Mouse (Mus musculus) B cell, adult 2 months (primary cell): ENCODE data around the gene Cep70.

Source experiments
- DNase-seq, 2 experiments: peaks; one replicate each; pipeline ENCODE4 v3.0.0; 2022

The Cep70 gene

DNA sequence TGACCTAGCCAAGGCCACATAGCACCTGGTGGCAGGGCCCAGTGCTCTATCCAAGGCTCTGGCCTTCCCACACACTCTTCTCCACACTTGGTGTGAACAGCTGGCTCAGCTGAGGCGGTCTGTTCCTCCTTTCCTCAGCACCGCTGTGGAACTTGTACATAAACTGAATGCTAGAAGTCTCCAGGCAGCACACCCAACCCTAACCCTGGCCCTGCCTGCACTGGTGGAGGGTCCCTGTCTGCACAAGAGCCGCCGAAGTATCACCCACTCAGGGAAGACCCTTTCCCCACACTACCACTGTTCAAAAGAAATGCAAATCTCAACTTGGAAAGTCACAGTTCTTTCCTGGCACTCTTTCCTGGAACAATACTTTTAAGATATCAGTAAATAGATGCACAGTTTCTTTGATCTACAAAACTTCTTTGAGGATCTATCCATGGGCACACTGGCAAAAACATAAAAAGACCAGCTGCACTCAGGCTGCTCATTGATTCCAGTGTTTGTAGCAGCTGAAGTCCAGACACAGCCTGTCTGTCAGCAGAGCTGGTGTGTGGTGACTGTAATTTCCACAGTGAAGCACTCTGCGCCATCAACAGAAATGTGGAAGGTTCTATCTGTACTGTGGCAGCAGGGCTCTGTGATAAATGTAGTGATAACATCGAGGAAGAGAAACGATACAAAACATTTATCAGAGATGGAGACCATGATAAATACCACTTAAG lies 82.2 kb downstream of the Cep70 start:
- no peak for DNase-seq

GRCm38 (mm10) chr9:99325961-99326360 lies 82.8 kb downstream of the Cep70 start:
- no peak for DNase-seq

- no peak for DNase-seq
Measured at GRCm38 (mm10) chr9:99326881-99327280, 83.7 kb downstream of the Cep70 start.

DNA sequence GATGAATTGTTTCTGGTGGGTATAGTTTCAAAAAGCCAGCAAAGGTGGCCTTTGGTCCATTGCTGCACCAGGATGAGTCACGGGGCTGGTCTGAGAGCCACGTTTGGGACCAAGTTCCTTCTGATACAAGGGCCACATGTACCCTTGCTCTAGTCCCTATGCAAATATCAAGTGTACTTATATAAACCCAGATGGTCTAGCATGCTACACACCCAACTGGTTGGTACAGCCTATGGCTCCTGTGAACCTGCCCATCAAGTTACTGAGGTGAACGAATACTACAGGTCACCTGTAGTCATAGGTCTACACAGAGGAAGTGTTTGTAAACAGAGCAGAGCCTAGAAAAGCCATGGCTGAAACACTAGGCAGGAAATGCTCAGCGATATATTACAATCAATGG lies 93.4 kb downstream of the Cep70 start:
- no peak for DNase-seq

DNA sequence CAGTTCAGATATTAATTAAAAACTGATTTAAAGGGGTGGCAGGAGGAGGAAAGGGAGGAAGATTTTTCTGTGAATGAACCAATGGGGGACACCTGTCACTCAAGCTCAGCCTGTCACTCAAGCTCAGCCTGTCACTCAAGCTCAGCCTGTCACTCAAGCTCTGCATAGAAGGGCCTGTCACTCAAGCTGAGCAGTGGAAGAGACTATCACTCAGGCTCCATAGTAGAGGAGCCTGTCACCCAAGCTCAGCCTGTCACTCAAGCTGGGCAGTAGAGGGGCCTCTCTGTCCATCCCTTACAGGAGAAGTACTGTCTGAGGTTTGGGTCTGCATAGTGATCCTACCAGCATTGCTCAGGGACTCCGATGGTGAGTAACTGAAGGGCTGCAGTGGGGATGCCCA lies 95.1 kb downstream of the Cep70 start:
- DNase-seq, result no peak

DNA sequence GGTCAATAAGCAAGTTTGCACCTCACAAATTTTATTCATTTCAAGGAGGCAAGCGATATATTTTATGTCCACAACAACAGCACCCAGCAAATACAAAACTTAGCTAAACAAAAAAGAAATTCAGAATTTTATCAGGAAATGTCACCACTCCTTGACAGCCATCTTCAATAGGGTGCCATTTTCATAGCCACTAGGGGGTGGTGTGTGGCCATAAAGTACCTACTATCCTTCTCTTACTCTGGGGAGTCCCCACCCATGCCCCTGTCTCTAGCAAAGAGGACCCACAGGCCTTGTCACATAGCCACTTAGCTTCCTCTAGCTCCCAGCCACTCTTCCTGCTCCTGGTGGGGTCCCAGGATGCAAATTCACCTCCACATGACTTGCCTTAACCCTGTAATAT lies 96.0 kb downstream of the Cep70 start:
- no peak for DNase-seq

- DNase-seq, result no peak
Measured at GRCm38 (mm10) chr9:99340126-99340525, 97.0 kb downstream of the Cep70 start.

DNA sequence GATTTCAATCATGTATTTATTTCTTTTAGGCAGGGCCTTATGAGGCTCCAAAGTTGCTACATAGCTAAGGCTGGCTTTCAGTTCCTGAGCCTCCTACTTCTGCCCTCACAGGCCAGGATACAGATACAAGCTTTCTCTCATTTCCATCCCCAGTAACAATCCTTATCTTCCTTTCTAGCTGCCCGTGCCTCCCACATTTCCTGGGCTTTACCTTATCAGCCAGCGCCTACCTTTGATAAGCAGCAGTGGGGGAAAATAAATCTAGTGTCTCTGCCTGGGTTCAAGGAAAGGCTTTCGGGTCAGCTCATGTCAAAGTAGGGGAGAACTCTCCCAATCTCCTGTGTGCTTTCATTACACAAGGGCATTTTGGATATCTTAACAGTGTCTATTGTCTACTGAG lies 98.4 kb downstream of the Cep70 start:
- no peak for DNase-seq

- DNase-seq, result no peak
Measured at GRCm38 (mm10) chr9:99345351-99345792, 102.2 kb downstream of the Cep70 start.
